Mouse (Mus musculus): Measurements from ENCODE around the gene Gtsf1.

DNA sequence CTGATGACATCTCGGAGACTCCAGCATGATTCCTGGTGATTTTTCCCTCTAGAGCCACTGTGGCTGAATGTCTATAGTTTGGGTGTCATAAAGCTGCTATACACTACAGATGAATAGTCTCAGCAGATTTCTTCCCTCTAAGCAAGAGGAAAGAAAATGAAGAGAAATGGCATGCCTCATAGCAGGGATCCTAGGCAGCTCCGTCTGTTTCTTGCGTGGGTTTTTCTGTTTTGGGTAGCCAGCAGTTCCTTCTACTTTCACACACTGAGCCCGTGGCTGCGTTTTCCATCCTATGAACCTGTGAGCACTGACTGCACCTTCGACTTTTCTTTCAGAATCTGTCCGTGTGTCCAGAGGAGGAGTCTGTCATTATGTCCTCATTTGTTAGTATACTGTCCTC, 42.9 kb upstream of the Gtsf1 start:
- TF ChIP-seq CTCF (IDR thresholded peaks at IDR 0.05; ENCODE audit: borderline replicate concordance, extremely low read depth, insufficient read depth, insufficient read length) = no peak
- TF ChIP-seq POLR2A (IDR thresholded peaks at IDR 0.05; ENCODE audit: borderline replicate concordance, extremely low read depth, insufficient read depth, insufficient read length, poor library complexity, severe bottlenecking) = no peak

All from brain, embryonic 14.5 days (tissue).